Mouse (Mus musculus): Measurements from ENCODE around the gene Zim1.

Gene Zim1

DNA sequence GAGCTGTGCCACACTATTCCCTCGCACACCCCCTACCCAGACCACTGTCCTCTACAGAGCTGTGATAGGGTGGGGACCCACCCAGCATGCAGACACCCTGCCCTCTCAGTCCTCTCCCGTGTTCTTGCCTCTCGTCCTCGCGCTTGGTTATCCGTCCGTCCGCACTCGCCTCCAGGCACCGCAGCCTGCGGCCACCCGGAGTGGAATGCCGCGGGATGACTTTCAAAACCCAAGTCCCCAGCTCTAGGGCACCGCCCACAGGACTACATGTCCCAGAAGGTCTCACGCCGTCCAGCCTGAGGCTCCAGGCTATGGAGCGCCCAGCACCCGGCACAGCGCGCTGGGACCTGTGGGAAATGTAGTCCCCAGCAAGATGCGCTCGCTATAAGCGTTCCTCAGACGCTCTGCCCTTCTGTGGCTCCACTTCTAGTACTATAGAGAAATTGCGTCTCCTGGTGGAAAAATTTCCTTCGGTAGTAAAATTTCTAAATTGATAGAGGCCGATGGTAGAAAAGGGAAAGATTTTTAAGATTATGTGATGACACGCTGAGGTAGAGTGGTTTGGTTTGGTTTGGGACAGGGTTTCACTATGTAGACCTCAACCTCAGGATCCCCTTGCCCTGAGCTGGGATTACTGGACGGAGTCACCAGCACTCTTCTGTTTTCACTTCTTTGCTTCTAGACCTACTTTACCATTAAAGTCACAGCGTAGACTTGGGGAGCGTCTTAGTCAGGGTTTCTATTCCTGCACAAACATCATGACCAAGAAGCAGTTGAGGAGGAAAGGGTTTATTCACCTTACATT is at the start of gene Zim1:
Gene Zim1 (minus strand): TSS at position 210 of the 805 bp plus-strand sequence.
- DNase-seq (ENCODE audit: low read depth, low spot score): peak; percentile 66

- no peak for DNase-seq (ENCODE audit: low read depth, low spot score)
These were observed 48.1 kb upstream of the Zim1 start for GRCm38 (mm10) chr7:6744281-6744904.

DNA sequence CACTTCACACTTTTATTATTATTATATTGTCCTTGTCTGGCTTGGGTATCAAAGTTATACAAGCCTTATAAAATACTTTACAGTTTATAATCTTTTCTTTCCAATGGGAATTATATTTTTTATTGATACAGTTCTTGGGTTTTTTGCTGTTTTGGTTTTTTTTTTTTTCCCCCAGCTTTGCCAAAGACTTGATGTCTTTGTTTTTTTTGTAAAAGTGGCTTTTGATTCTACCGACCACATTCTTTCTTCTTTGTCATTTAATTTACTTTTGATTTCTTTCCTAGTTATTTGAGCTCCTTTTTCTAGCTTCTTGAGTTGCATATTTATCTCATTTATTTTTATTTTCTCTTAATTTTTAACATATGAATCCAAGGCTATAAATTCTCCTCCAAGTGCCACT is 39.8 kb upstream of the Zim1 start:
- DNase-seq (ENCODE audit: low read depth, low spot score): no peak

- no peak for DNase-seq (ENCODE audit: low read depth, low spot score)
These were observed 35.7 kb upstream of the Zim1 start for GRCm38 (mm10) chr7:6731930-6732329.

DNA sequence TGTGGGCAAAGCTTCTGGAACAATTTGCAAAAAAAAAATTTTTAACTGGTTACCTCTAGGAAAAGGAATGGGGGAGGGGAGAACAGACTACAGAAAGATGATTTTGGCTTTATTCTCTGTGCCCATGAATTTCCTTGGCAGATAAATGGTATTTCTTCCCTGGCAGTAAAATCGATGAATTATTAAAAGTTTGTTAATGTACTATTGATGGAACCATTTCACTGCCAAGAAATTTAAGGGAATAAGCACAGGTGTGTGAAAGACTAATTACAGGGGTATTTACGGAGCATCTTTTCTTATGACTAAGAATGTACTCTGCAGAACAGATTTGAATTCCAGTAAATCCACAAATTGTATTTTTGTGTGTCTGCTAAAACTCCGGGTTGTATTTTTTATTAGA is 35.1 kb upstream of the Zim1 start:
- DNase-seq (ENCODE audit: low read depth, low spot score): no peak

GRCm38 (mm10) chr7:6730801-6731200 is 34.6 kb upstream of the Zim1 start:
- DNase-seq (ENCODE audit: low read depth, low spot score): no peak

GRCm38 (mm10) chr7:6730241-6730640 is 34.0 kb upstream of the Zim1 start, which contains the start of the genes Peg3 and Usp29:
Peg3 (minus strand) TSS chr7:6730431.
Usp29 (plus strand) TSS chr7:6730578.
- DNase-seq (ENCODE audit: low read depth, low spot score): peak; percentile 78

GRCm38 (mm10) chr7:6729061-6729817 is 33.0 kb upstream of the Zim1 start:
- peak; percentile 89 for DNase-seq (ENCODE audit: low read depth, low spot score)

GRCm38 (mm10) chr7:6728263-6728931 is 32.1 kb upstream of the Zim1 start:
- peak; percentile 92 for DNase-seq (ENCODE audit: low read depth, low spot score)

- peak; percentile 84 for DNase-seq (ENCODE audit: low read depth, low spot score)
These were observed 31.3 kb upstream of the Zim1 start for GRCm38 (mm10) chr7:6727351-6728121.

- no peak for DNase-seq (ENCODE audit: low read depth, low spot score)
These were observed 13.1 kb upstream of the Zim1 start for GRCm38 (mm10) chr7:6709396-6709795.

DNA sequence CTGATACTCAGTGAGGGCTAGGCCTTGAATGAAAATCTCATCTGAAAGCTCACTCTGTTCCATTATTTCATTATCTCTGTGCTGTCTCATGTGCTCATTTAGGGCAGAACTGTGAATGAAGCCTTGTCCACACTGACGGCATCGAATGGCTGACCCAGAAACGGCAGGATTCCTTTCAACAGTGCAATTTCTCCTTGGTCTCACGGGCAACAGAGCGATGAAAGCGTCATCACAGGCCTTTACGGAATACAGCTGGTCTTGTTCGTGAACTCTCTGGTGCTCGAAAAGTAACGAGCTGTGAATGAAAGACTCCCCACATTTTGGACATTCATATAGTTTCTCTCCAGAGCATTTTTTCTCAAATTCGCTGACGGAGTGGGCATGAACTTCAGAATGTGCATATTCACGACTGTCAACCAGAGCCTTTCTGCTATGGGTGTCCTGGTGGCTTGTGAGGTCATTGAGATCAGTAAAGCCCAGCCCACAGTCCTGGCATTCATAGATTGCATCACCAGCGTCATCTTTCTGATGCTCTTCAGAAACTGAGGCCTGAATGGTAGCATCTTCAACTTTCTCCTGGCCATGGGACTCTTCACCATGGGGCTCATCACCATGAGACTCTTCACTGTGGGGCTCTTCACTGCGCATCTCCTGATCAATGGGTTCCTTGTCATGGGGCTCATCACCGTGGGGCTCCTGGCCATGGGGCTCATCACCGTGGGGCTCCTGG is 12.4 kb upstream of the Zim1 start:
- no peak for DNase-seq (ENCODE audit: low read depth, low spot score)

DNA sequence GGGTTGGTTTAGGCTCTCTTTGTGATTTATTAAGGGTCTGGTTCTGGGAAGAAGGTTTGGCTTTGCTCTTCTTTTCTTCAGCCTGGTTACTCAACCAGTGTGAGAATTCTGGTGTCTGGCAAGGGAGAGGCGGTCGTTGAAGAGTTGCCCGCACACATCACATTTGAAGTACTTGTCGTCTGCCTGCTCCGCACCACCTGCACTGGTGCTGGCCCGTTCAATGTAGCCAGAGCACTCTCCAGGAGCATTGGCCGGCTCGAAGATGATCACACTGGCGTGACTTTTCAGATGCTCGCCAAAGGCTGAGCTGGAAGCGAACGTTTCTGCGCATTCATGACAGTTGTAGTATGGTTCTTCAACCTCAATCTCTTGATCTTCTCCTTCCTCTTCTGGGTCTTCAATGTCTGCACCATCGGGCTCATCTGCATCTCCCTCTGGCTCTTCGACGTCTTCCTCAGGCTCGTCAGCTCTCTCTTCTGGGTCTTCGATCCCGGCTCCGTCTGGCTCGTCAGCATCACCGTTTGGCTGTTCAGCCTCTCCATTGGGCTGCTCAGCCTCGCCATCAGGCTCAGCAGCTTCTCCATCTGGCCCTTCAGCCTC is 11.3 kb upstream of the Zim1 start:
- DNase-seq (ENCODE audit: low read depth, low spot score): no peak

DNA sequence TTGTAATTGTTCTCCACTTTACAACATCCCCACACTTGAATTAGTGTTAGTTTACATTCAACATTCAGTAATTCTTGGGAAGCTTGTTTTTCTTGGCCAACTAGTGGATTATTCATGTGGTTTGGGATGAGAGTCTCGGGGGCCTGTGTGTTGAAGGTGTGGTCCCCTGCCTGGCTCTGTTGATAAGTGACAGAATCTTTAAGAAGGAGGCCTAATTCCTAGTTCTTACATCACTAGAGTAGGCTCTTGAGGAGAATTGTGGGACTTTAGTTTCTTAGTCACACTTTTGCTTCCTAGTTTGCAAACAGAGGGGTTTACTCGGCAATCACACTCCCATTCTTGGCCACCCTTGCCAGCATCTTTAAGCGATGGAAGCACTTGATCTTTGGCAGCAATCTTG is 3.0 kb upstream of the Zim1 start:
- no peak for DNase-seq (ENCODE audit: low read depth, low spot score)

DNA sequence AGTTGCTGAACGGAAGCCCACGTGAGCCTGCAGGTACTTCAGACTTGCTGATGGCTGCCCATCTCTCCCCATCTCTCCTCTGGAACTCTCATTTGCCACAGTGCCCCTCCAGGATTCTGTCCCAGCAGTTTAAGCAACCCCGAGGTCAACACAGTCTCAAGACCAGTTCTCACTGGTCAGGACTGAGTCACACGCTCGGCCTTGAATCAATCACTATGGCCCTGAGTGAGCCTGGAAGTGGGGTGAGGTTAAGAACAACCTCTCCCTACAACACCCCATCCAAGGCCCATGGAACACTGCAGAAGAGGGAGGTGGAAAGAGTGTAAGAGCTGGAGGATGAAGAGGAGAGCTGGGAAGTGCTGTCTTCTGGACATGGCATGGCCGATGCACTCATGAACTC is 10.7 kb downstream of the Zim1 start:
- no peak for DNase-seq (ENCODE audit: low read depth, low spot score)

- no peak for DNase-seq (ENCODE audit: low read depth, low spot score)
These were observed 29.5 kb downstream of the Zim1 start for GRCm38 (mm10) chr7:6666726-6667125.

- DNase-seq (ENCODE audit: low read depth, low spot score): no peak
These were observed 32.8 kb downstream of the Zim1 start for GRCm38 (mm10) chr7:6663430-6663829.

- peak; percentile 33 for DNase-seq (ENCODE audit: low read depth, low spot score)
These were observed 36.6 kb downstream of the Zim1 start for GRCm38 (mm10) chr7:6659605-6660004.

GRCm38 (mm10) chr7:6658606-6659005 is 37.6 kb downstream of the Zim1 start:
- no peak for DNase-seq (ENCODE audit: low read depth, low spot score)

- no peak for DNase-seq (ENCODE audit: low read depth, low spot score)
These were observed 44.1 kb downstream of the Zim1 start for GRCm38 (mm10) chr7:6652151-6652550.
